ENCODE assay signal across 9 mouse cellular contexts in the genomic region with DNA sequence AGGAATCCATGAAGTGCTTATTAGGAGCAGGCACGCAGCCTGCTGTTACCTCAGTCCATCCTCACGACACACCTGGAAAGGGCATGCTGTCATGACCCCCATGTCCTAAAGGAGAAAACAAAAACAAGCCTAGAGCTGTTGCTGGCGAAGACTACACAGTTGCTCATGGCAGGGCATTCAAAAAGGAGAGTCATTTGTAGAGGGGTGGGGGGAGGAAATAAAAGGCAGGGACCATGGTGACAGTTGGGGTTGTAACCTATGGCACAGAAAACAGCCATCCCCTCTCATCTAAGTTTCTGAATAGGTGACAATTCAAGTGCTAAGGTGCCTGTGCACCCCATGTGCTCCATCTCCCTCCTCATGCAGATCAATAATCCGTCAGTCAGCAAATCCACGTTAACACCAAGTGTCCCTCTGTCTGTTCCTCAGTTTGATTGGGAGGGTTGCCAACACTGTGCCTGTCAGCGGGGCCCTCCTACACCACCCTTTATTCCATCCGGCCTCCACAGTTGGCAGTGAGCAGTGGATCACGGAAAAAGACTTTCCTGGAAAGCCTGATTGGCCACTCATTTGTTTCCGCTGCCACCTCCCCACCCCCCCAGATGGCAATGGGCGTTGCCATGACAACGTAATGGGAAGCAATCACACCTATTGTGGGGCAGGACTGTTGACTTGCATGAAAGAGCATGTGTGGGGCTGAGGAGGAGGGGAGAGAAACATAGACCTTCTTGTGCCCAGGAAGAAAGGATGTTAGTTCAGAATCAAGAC.
DNase-seq lines count a peak whose midpoint lies in the region; ATAC-seq lines count a peak whose summit lies in the region.
"Had no signal": no experiment of that assay in that cellular context is flagged by ENCODE, and none has a peak within 500 bp of the region (broad histone marks: within the 10 kb centered on the region; RNA-seq: fewer than 3 reads in every experiment).

No protein-coding gene starts in this region.

- intact Hi-C loops in left cerebral cortex, postnatal 14 days (cut with DNase I): no loop called here

- peak; percentile 28 to 54 for DNase-seq in kidney, postnatal 4 days
- DNase-seq in frontal cortex, adult 2 months (ENCODE audit: extremely low spot score in 1 of 2, low spot score in 1 of 2): peak; percentile 58 to 83
- DNase-seq in left cerebral cortex, postnatal 14 days (ENCODE audit: low spot score in 2 of 2): peak; percentile 71 to 89
- peak; percentile 72 to 84 for DNase-seq in right cerebral cortex, adult 2 months (ENCODE audit: low spot score in 2 of 2)
- no peak for DNase-seq in adrenal gland, postnatal 10 days
- no peak for DNase-seq in gastrocnemius, adult 8-10 months (ENCODE audit: low spot score in 2 of 2)
- no peak for DNase-seq in lung, postnatal 10 days

- H3K4me3 ChIP-seq in kidney, embryonic 14.5 days (ENCODE audit: low read length): no peak overlapping the region

- no peaks in the 10 kb centered on the region for H3K36me3 ChIP-seq in kidney, embryonic 14.5 days (ENCODE audit: control insufficient read depth, insufficient read depth, low read length)
- H3K36me3 ChIP-seq: G1E had no signal

- no peak overlapping the region for H3K4me2 ChIP-seq in kidney, embryonic 14.5 days (replicated peaks; ENCODE audit: low read depth, low read length)

- no peaks in the 10 kb centered on the region for H3K9me3 ChIP-seq in kidney, embryonic 14.5 days (ENCODE audit: control insufficient read depth, low read length)
- H3K9me3 ChIP-seq: G1E had no signal

- no peaks in the 10 kb centered on the region for H3K27me3 ChIP-seq in kidney, embryonic 14.5 days (ENCODE audit: control insufficient read depth, insufficient read depth, low read length)

- H3K9ac ChIP-seq in kidney, embryonic 14.5 days (ENCODE audit: low read depth, low read length): no peak overlapping the region

- no peak for ATAC-seq in kidney, embryonic 14.5 days (ENCODE audit: low FRiP score, low TSS enrichment)

- H3K27ac ChIP-seq in kidney, embryonic 14.5 days (ENCODE audit: low read depth, low read length): no peak overlapping the region

- 28% methylated on average over 11 of the region's 11 CpGs for WGBS in kidney, embryonic 14.5 days

- peaks cover 23% of the 10 kb centered on the region for H3K4me1 ChIP-seq in kidney, embryonic 14.5 days (ENCODE audit: control insufficient read depth, insufficient read depth, low read length)

Comparison
In these comparisons a context has a peak if more than half of its experiments do, and no peak if none do; other contexts are left out.
1. DNase-seq: peak in kidney, postnatal 4 days (2 of 2), frontal cortex, adult 2 months (2 of 2), left cerebral cortex, postnatal 14 days (2 of 2) and right cerebral cortex, adult 2 months (2 of 2); none in adrenal gland, postnatal 10 days (single experiment), gastrocnemius, adult 8-10 months (0 of 2) and lung, postnatal 10 days (single experiment).